Mouse (Mus musculus) embryonic facial prominence, embryonic 10.5 days (tissue): ENCODE measurements around the gene Arpc5l. TPM values are rescaled to one million over a fixed set of nuclear protein-coding genes. Genes with fewer than 3 reads are reported as not detected.

ENCODE experiments used
- DNase-seq: peaks from one replicate; pipeline ENCODE4 v3.0.0-alpha.2; 2017; ENCODE audit warnings: low spot score
- H3K27ac ChIP-seq: fragments of 300-500 bp; sonication (generic); replicated peaks from 2 replicates; pipeline ENCODE4 v1.5.1; 2016; ENCODE audit warnings: mild to moderate bottlenecking
- H3K27me3 ChIP-seq: fragments of 300-500 bp; sonication (generic); replicated peaks from 2 replicates; pipeline ENCODE4 v1.6.1; 2016; ENCODE audit warnings: low read depth, mild to moderate bottlenecking; ENCODE audit not compliant: poor library complexity, severe bottlenecking
- H3K36me3 ChIP-seq: fragments of 300-500 bp; sonication (generic); replicated peaks from 2 replicates; pipeline ENCODE4 v1.6.1; 2016; ENCODE audit warnings: mild to moderate bottlenecking, moderate library complexity
- H3K4me1 ChIP-seq: fragments of 300-500 bp; sonication (generic); 2 replicates; pipeline ENCODE4 v1.6.1; 2016
- H3K4me3 ChIP-seq: fragments of 300-500 bp; sonication (generic); 2 replicates; pipeline ENCODE4 v1.5.1; 2016; ENCODE audit warnings: mild to moderate bottlenecking, moderate library complexity
- H3K9me3 ChIP-seq: fragments of 300-500 bp; sonication (generic); 2 replicates; pipeline ENCODE4 v1.6.1; 2016; ENCODE audit warnings: mild to moderate bottlenecking
- WGBS: fragments of 180-500 bp; shearing (Covaris S2); methylation state at CpG from one replicate; pipeline ENCODE4 v1.1.7; 2016; 5-methylcytosine and 5-hydroxymethylcytosine counted together
- polyA plus RNA-seq: library from polyadenylated mRNA; unstranded; fragments of >200 nt; fragmentation: Nextera tagmentation; extraction: Ambion mirVana; gene quantifications from 2 replicates; pipeline ENCODE4 v1.2.1, GENCODE M21; 2016

The Arpc5l gene
- polyA plus RNA-seq, 1 experiment from 2014 or later = 124 TPM

GRCm38 (mm10) chr2:39031611-39032010 lies 26.5 kb downstream of the Arpc5l start:
- WGBS = 90% methylated on average over 1 of the region's 1 CpGs
- Histone ChIP-seq H3K4me1 (no peaks in the 10 kb centered on the region), H3K4me3 (no peak overlapping the region), H3K36me3 (peaks cover 89% of the 10 kb centered on the region), H3K27me3 (no peaks in the 10 kb centered on the region), H3K27ac (no peak overlapping the region), H3K9me3 (no peaks in the 10 kb centered on the region)
- DNase-seq = no peak

- peaks cover 87% of the 10 kb centered on the region for H3K36me3 ChIP-seq
- DNase-seq = no peak
Observed at GRCm38 (mm10) chr2:39040215-39040614, 35.1 kb downstream of the Arpc5l start.

DNA sequence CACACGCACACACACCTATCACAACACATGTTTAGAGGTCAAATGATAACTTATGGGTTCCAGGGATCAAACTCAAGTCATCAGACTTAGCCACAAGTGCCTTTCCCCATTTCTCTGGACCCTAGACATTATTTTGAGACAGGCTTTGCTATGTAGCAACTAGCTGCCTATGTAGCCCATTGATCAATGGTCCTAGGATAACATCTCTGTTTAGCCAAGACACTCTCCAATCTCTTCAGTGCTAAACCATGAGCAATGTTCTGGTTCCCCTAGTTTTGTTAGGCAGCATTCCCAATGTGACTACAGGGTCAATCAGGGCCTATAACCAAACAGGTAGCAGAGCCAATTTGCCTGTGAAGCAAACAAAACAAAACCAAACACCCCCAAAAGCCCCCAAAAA lies 43.4 kb downstream of the Arpc5l start:
- Histone ChIP-seq H3K4me1 (no peaks in the 10 kb centered on the region), H3K27me3 (no peaks in the 10 kb centered on the region), H3K27ac (no peak overlapping the region), H3K4me3 (no peak overlapping the region), H3K36me3 (peaks cover 94% of the 10 kb centered on the region), H3K9me3 (no peaks in the 10 kb centered on the region)
- WGBS = 93% methylated on average over 1 of the region's 1 CpGs
- no peak for DNase-seq

More at GRCm38 (mm10) chr2:39040215-39040614, 35.1 kb downstream of the Arpc5l start:
- Histone ChIP-seq H3K27ac (no peak overlapping the region), H3K9me3 (no peaks in the 10 kb centered on the region), H3K27me3 (no peaks in the 10 kb centered on the region), H3K4me1 (no peaks in the 10 kb centered on the region), H3K4me3 (no peak overlapping the region)
- WGBS = 93% methylated on average over 1 of the region's 1 CpGs

GRCm38 (mm10) chr2:39064687-39065399 lies 59.7 kb downstream of the Arpc5l start:
- Histone ChIP-seq H3K4me1 (peaks cover 13% of the 10 kb centered on the region), H3K36me3 (peaks cover 35% of the 10 kb centered on the region), H3K27me3 (no peaks in the 10 kb centered on the region), H3K27ac (peak overlapping the region; percentile 94), H3K9me3 (no peaks in the 10 kb centered on the region), H3K4me3 (peak overlapping the region; percentile 92)
- no peak for DNase-seq
- 7% methylated on average over 25 of the region's 25 CpGs for WGBS

Other genes with a start within 250 kb of the Arpc5l start
- 4.9 and 8.5 TPM in 2 replicates for gene Nr6a1, start 77.7 kb upstream of the Arpc5l start, polyA plus RNA-seq
- gene Olfml2a, start 73.4 kb upstream of the Arpc5l start, polyA plus RNA-seq = 1.3 and 1.9 TPM in 2 replicates
- 1.6 TPM in 2 replicates for gene Wdr38, start 7.9 kb upstream of the Arpc5l start, polyA plus RNA-seq
- 992 and 1,047 TPM in 2 replicates for gene Rpl35, start 276 bp downstream of the Arpc5l start, polyA plus RNA-seq
- 24.8 and 24.9 TPM in 2 replicates for gene Golga1, start 60.2 kb downstream of the Arpc5l start, polyA plus RNA-seq
- 11.3 and 12.3 TPM in 2 replicates for gene Scai, start 185.4 kb downstream of the Arpc5l start, polyA plus RNA-seq
- gene Ppp6c, start 221.1 kb downstream of the Arpc5l start, polyA plus RNA-seq = 72.1 and 78.2 TPM in 2 replicates